Mouse (Mus musculus): Measurements from ENCODE around the gene Trpt1. TPM values are rescaled to one million over a fixed set of nuclear protein-coding genes. Genes with fewer than 3 reads are reported as not detected.
A peak's percentile ranks its signal among the peaks of the same experiment; 100 is the strongest.

Trpt1 gene
- polyA plus RNA-seq, 1 experiment from 2014 or later: 15.2 TPM

- peak; percentile 31 for DNase-seq (ENCODE audit: low spot score)
- Histone ChIP-seq H3K9ac (ENCODE audit: low read length) (peak overlapping the region; percentile 79), H3K27ac (ENCODE audit: low read depth, low read length) (peak overlapping the region; percentile 91), H3K4me1 (ENCODE audit: control insufficient read depth, insufficient read depth, low read length) (peaks cover 26% of the 10 kb centered on the region), H3K9me3 (replicated peaks; ENCODE audit: control insufficient read depth, low read length) (no peaks in the 10 kb centered on the region), H3K4me3 (ENCODE audit: low read depth, low read length) (peak overlapping the region; percentile 64), H3K27me3 (replicated peaks; ENCODE audit: control insufficient read depth, insufficient read depth, low read length) (no peaks in the 10 kb centered on the region), H3K36me3 (ENCODE audit: control insufficient read depth, insufficient read depth, low read length) (peaks cover 36% of the 10 kb centered on the region), H3K4me2 (ENCODE audit: low read length) (peak overlapping the region; percentile 78)
- no peak for ATAC-seq
- WGBS: 11% methylated on average over 11 of the region's 11 CpGs
Observed at GRCm38 (mm10) chr19:6979001-6979479, 16.9 kb upstream of the Trpt1 start.

- ATAC-seq: peak; percentile 87
- Histone ChIP-seq H3K4me2 (ENCODE audit: low read length) (peak overlapping the region; percentile 78), H3K27ac (ENCODE audit: low read depth, low read length) (peak overlapping the region; percentile 91), H3K4me3 (ENCODE audit: low read depth, low read length) (peak overlapping the region; percentile 64), H3K27me3 (replicated peaks; ENCODE audit: control insufficient read depth, insufficient read depth, low read length) (no peaks in the 10 kb centered on the region), H3K9ac (ENCODE audit: low read length) (peak overlapping the region; percentile 79), H3K36me3 (ENCODE audit: control insufficient read depth, insufficient read depth, low read length) (peaks cover 38% of the 10 kb centered on the region), H3K4me1 (ENCODE audit: control insufficient read depth, insufficient read depth, low read length) (peaks cover 26% of the 10 kb centered on the region), H3K9me3 (replicated peaks; ENCODE audit: control insufficient read depth, low read length) (no peaks in the 10 kb centered on the region)
- peak; percentile 99 for DNase-seq (ENCODE audit: low spot score)
- WGBS: under 1% methylated on average over 56 of the region's 59 CpGs
Observed at GRCm38 (mm10) chr19:6979486-6980380, 16.2 kb upstream of the Trpt1 start.

- Histone ChIP-seq H3K27me3 (replicated peaks; ENCODE audit: control insufficient read depth, insufficient read depth, low read length) (no peaks in the 10 kb centered on the region), H3K4me2 (ENCODE audit: low read length) (peak within 1 kb of the TSS; percentile 78), H3K4me3 (ENCODE audit: low read depth, low read length) (peak within 1 kb of the TSS; percentile 64), H3K9ac (ENCODE audit: low read length) (peak within 1 kb of the TSS; percentile 79), H3K9me3 (replicated peaks; ENCODE audit: control insufficient read depth, low read length) (no peaks in the 10 kb centered on the region), H3K4me1 (ENCODE audit: control insufficient read depth, insufficient read depth, low read length) (peaks cover 26% of the 10 kb centered on the region), H3K27ac (ENCODE audit: low read depth, low read length) (peak within 1 kb of the TSS; percentile 91), H3K36me3 (ENCODE audit: control insufficient read depth, insufficient read depth, low read length) (peaks cover 45% of the 10 kb centered on the region)
- DNase-seq (ENCODE audit: low spot score) (peak; percentile 99), ATAC-seq (peak; percentile 88)
- 1% methylated on average over 38 of the region's 38 CpGs for WGBS
Observed at GRCm38 (mm10) chr19:6980381-6981093, 15.4 kb upstream of the Trpt1 start, which contains the start of gene Fkbp2. TSS of gene Fkbp2 (minus strand) at chr19:6980501.

- H3K4me1 ChIP-seq (ENCODE audit: control insufficient read depth, insufficient read depth, low read length): peaks cover 24% of the 10 kb centered on the region
- H3K36me3 ChIP-seq (ENCODE audit: control insufficient read depth, insufficient read depth, low read length): peaks cover 45% of the 10 kb centered on the region
- H3K9ac ChIP-seq (ENCODE audit: low read length): no peak overlapping the region
- 90% methylated on average over 4 of the region's 4 CpGs for WGBS
- DNase-seq (ENCODE audit: low spot score) (no peak), ATAC-seq (no peak)
- no peaks in the 10 kb centered on the region for H3K27me3 ChIP-seq (replicated peaks; ENCODE audit: control insufficient read depth, insufficient read depth, low read length)
- no peak overlapping the region for H3K27ac ChIP-seq (ENCODE audit: low read depth, low read length)
- H3K4me2 ChIP-seq (ENCODE audit: low read length): no peak overlapping the region
- H3K9me3 ChIP-seq (replicated peaks; ENCODE audit: control insufficient read depth, low read length): no peaks in the 10 kb centered on the region
- no peak overlapping the region for H3K4me3 ChIP-seq (ENCODE audit: low read depth, low read length)
Observed at GRCm38 (mm10) chr19:6981465-6981864, 14.5 kb upstream of the Trpt1 start.

- Histone ChIP-seq H3K36me3 (ENCODE audit: control insufficient read depth, insufficient read depth, low read length) (peaks cover 25% of the 10 kb centered on the region), H3K27me3 (replicated peaks; ENCODE audit: control insufficient read depth, insufficient read depth, low read length) (no peaks in the 10 kb centered on the region), H3K4me1 (ENCODE audit: control insufficient read depth, insufficient read depth, low read length) (peaks cover 29% of the 10 kb centered on the region), H3K27ac (ENCODE audit: low read depth, low read length) (no peak overlapping the region), H3K9me3 (replicated peaks; ENCODE audit: control insufficient read depth, low read length) (no peaks in the 10 kb centered on the region), H3K4me3 (ENCODE audit: low read depth, low read length) (no peak overlapping the region), H3K9ac (ENCODE audit: low read length) (no peak overlapping the region), H3K4me2 (ENCODE audit: low read length) (no peak overlapping the region)
- 20% methylated on average over 5 of the region's 5 CpGs for WGBS
- DNase-seq (ENCODE audit: low spot score) (peak; percentile 53), ATAC-seq (no peak)
Observed at GRCm38 (mm10) chr19:6983621-6984020, 12.3 kb upstream of the Trpt1 start.

- Histone ChIP-seq H3K27me3 (replicated peaks; ENCODE audit: control insufficient read depth, insufficient read depth, low read length) (no peaks in the 10 kb centered on the region), H3K4me1 (ENCODE audit: control insufficient read depth, insufficient read depth, low read length) (peaks cover 20% of the 10 kb centered on the region), H3K27ac (ENCODE audit: low read depth, low read length) (no peak overlapping the region), H3K4me3 (ENCODE audit: low read depth, low read length) (no peak overlapping the region), H3K9me3 (replicated peaks; ENCODE audit: control insufficient read depth, low read length) (no peaks in the 10 kb centered on the region), H3K4me2 (ENCODE audit: low read length) (no peak overlapping the region), H3K36me3 (ENCODE audit: control insufficient read depth, insufficient read depth, low read length) (peaks cover 20% of the 10 kb centered on the region), H3K9ac (ENCODE audit: low read length) (no peak overlapping the region)
- ATAC-seq (no peak), DNase-seq (ENCODE audit: low spot score) (no peak)
- WGBS: 82% methylated on average over 19 of the region's 19 CpGs
Observed at GRCm38 (mm10) chr19:6985300-6985699, 10.6 kb upstream of the Trpt1 start.

- no peak for DNase-seq (ENCODE audit: low spot score)
- peak overlapping the region; percentile 78 for H3K4me3 ChIP-seq (ENCODE audit: low read depth, low read length)
- H3K4me2 ChIP-seq (ENCODE audit: low read length): peak overlapping the region; percentile 86
- no peaks in the 10 kb centered on the region for H3K27me3 ChIP-seq (replicated peaks; ENCODE audit: control insufficient read depth, insufficient read depth, low read length)
- peaks cover 20% of the 10 kb centered on the region for H3K36me3 ChIP-seq (ENCODE audit: control insufficient read depth, insufficient read depth, low read length)
- ATAC-seq: no peak
- no peaks in the 10 kb centered on the region for H3K9me3 ChIP-seq (replicated peaks; ENCODE audit: control insufficient read depth, low read length)
- H3K9ac ChIP-seq (ENCODE audit: low read length): peak overlapping the region; percentile 89; the same call in 1 of the 2 replicates
- 83% methylated on average over 10 of the region's 10 CpGs for WGBS
- peaks cover 16% of the 10 kb centered on the region for H3K4me1 ChIP-seq (ENCODE audit: control insufficient read depth, insufficient read depth, low read length)
- no peak overlapping the region for H3K27ac ChIP-seq (ENCODE audit: low read depth, low read length)
Observed at GRCm38 (mm10) chr19:6985951-6986708, 9.8 kb upstream of the Trpt1 start.

- Histone ChIP-seq H3K27ac (ENCODE audit: low read depth, low read length) (peak within 1 kb of the TSS; percentile 75), H3K4me3 (ENCODE audit: low read depth, low read length) (peak within 1 kb of the TSS; percentile 78), H3K4me1 (ENCODE audit: control insufficient read depth, insufficient read depth, low read length) (peaks cover 19% of the 10 kb centered on the region), H3K27me3 (replicated peaks; ENCODE audit: control insufficient read depth, insufficient read depth, low read length) (no peaks in the 10 kb centered on the region), H3K4me2 (ENCODE audit: low read length) (peak within 1 kb of the TSS; percentile 86), H3K9me3 (replicated peaks; ENCODE audit: control insufficient read depth, low read length) (no peaks in the 10 kb centered on the region), H3K9ac (ENCODE audit: low read length) (peak within 1 kb of the TSS; percentile 89), H3K36me3 (ENCODE audit: control insufficient read depth, insufficient read depth, low read length) (peaks cover 17% of the 10 kb centered on the region)
- peak; percentile 68 for ATAC-seq
- peak; percentile 71 for DNase-seq (ENCODE audit: low spot score)
- WGBS: 2% methylated on average over 65 of the region's 85 CpGs
Observed at GRCm38 (mm10) chr19:6987061-6987903, 8.6 kb upstream of the Trpt1 start, which contains the start of gene Vegfb. TSS of gene Vegfb (minus strand) at chr19:6987651.

All from forebrain, embryonic 14.5 days (tissue).